Mouse (Mus musculus) spleen, embryonic (tissue): Measurements from ENCODE around the gene Syt5.

ENCODE experiments used
- CTCF ChIA-PET: fragments of 350-600 bp; sonication (Branson Sonifier 250); formaldehyde crosslinking; loops from one replicate; lab custom pipeline; 2022; lab: Charles Lee

The Syt5 gene

GRCm38 (mm10) chr7:4523205-4524130 is 23.9 kb downstream of the Syt5 start:
- CTCF ChIA-PET = interaction anchor here (0.6 to 0.7 kb wide), 3 partner anchors 63 to 1634 kb away, joined by 4 to 8 read pairs (median 5); partner anchors contain the start of gene Eps8l1

- CTCF ChIA-PET = interaction anchor here (0.5 kb wide), 1 partner anchor 295 kb away, joined by 8 read pairs; no protein-coding TSS in a partner anchor
Observed at GRCm38 (mm10) chr7:4522292-4522691, 25.0 kb downstream of the Syt5 start.

GRCm38 (mm10) chr7:4521231-4522003 is 25.9 kb downstream of the Syt5 start:
- CTCF ChIA-PET = no interaction called here

DNA sequence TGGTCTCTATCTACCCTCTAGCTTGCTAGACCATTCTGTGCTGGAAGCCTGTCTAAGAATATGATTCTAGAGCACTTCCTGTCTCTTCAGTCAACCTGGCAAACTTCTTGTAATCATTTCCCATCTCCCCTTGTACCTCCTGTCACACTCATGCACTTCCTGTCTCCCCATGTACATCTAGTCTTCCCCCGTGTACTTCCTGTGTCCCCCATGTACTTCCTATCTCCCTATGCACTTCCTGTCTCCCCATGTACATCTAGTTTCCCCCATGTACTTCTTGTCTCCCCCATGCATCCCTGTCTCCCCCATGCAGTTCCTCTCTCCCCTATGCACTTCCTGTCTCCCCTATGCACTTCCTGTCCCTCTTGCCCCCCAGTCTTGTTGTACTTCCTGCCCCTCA is 28.9 kb downstream of the Syt5 start:
- CTCF ChIA-PET = no interaction called here

DNA sequence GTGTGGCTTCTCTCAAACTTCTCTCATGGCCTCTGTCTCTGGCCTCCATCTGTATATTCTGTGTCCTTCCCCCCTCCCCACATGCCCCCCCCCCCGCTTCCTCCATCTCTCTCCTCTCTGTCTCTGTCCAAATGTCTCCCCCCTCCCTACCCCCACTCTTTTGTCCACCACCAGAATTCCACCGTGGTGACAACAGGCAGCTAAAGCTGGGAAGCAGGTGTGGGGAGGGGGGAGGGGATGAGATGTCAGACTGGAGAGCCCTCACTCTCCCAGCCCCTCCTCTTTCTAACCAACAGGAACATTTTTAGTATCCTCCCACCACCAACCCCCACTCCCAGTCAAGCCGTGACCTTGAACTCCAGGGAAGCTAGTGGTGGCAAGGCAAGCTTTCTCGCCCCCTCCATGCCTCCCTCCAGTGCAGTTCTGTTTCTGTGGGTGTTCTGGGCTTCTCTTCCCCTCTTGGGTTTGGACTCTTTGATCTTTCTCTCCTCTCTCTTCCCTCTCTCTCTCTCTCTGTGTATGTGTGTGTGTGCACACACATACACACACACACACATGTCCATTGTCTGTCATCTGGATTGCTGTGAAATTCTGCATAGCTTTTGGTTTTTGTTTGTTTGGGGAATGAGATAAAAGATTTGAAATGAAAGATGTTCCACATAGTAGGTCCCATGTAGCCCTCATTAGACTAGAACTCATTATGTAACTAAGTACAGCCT is 30.9 kb downstream of the Syt5 start, which contains the start of gene Tnnt1:
Gene Tnnt1 (minus strand): TSS at position 51 of the 719 bp plus-strand sequence.
- CTCF ChIA-PET = interaction anchor here (0.7 kb wide), 1 partner anchor 28 kb away, joined by 3 read pairs; no protein-coding TSS in a partner anchor

GRCm38 (mm10) chr7:4515853-4516252 is 31.5 kb downstream of the Syt5 start:
- CTCF ChIA-PET = interaction anchor here (0.6 to 0.7 kb wide), 3 partner anchors 29 to 291 kb away, joined by 3 to 15 read pairs (median 3); no protein-coding TSS in a partner anchor

GRCm38 (mm10) chr7:4513829-4514712 is 33.3 kb downstream of the Syt5 start:
- CTCF ChIA-PET = interaction anchor here (0.6 kb wide), 1 partner anchor 26 kb away, joined by 4 read pairs; no protein-coding TSS in a partner anchor

DNA sequence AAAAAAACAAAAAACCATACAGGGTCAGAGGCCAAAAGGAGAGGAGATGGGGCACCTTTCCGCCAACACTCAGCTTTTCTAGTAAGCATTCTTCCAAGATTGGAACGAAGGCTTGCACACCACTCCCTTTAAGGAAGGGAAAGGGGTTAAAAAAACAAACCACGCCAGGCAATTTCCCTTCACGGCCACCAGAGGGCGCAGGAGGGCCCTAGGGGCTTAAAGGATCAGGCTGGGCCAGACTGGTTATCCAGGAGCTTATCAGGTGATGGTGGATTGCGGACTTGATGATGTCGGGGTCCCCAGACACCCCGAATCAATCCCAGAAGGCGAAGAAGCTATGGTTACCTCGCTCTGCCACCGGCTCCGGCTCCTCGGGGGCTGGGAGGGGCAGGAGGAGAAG is 34.1 kb downstream of the Syt5 start:
- CTCF ChIA-PET = interaction anchor here (0.6 kb wide), 1 partner anchor 15 kb away, joined by 6 read pairs; no protein-coding TSS in a partner anchor

DNA sequence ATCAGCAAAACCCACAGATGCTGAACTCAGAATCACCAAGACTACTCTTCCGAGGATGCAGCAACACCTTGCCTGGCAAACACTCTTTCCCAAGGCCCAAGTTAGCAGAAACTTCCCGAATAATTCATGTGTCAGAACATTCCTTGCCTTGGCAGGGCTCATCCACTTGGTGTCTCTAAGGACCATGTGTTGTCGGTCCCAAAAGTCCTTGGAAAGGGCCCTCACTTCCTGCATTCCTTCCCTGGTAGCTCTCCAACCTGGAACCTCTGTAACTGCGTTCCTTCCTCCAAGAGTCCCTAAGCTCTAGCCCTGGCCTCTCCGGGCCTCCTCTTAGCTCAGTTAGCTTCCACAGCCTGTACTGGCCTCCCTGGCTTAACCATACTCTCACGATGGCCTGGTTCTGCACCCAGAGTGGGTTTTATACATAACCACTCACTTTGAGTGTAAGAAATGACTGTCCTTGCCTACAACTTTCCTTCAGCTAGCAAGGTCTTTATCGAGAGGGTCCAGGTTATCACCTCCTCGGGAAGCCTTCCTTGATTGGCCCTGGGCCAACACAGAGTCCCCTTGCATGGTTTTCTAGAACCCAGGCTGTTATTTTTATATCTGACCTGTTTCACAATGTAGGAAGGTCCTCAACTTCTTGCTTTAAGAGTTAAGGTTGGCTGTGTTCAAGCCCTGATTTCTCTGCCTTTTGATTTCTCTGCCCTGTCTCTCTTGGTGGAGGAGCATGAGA is 35.7 kb downstream of the Syt5 start:
- CTCF ChIA-PET = interaction anchor here (0.9 kb wide), 1 partner anchor 14 kb away, joined by 3 read pairs; no protein-coding TSS in a partner anchor

DNA sequence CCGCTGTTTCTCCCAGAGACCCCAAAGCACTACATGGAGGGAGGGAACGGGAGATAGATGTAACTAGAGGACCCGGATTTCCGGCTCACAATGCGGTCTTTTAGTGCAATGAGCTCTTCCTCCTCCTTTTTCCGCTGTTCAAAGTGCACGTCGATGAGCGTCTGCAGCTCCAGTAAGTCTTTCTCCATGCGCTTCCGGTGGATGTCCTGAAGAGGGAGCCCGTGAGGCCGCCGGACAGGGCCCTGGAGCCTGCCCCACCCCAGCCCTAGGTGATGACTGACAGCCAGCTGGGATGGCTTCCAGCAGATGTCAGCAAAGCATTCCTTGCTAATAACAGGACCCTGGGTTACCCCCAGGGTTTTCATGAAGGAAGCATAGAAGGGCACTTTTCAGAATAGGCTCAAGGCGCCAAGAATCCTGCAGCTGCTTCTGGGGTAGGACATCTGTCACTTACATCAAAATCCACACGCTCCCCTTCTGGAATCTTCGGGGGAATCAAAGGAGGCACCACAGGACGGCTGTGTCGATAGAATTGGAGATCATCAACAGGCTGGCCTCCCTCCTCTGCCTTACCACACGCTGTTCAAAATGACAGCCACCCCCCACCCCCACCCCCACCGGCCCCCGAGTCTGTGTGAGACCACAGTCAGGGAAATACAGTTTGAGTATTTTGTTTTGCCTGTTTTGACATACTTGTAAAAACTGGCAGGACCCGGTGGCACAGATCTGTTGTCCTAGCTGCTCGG is 37.3 kb downstream of the Syt5 start:
- CTCF ChIA-PET = interaction anchor here (1.0 to 1.1 kb wide), 2 partner anchors 12 to 16 kb away, joined by 3 to 4 read pairs; no protein-coding TSS in a partner anchor

GRCm38 (mm10) chr7:4508739-4509116 is 38.6 kb downstream of the Syt5 start:
- CTCF ChIA-PET = interaction anchor here (0.6 kb wide), 1 partner anchor 63 kb away, joined by 5 read pairs; no protein-coding TSS in a partner anchor

GRCm38 (mm10) chr7:4508062-4508738 is 39.1 kb downstream of the Syt5 start:
- CTCF ChIA-PET = interaction anchor here (0.6 kb wide), 1 partner anchor 62 kb away, joined by 5 read pairs; no protein-coding TSS in a partner anchor

- CTCF ChIA-PET = no interaction called here
Observed at GRCm38 (mm10) chr7:4507220-4507619, 40.1 kb downstream of the Syt5 start.

GRCm38 (mm10) chr7:4504646-4505435 is 42.5 kb downstream of the Syt5 start:
- CTCF ChIA-PET = no interaction called here

DNA sequence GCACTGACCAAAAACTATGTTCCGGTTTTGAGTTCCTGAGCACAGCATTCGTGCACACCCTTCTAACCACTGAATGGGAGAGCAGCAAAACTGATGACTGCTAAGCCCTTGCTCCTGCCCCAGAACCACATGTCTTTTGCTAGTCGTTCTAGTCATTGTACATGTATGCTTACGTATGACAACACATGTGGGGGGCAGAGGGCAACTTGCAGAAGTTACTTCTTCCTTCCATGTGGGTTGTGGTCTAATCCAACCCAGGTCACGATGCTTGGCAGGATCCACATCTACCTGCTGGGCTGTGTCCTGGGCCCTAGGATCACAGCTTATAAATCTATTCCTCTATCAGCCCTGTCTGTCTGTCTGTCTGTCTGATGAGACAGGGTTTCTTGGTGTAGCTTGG is 43.5 kb downstream of the Syt5 start:
- CTCF ChIA-PET = no interaction called here

- CTCF ChIA-PET = no interaction called here
Observed at GRCm38 (mm10) chr7:4503100-4503499, 44.2 kb downstream of the Syt5 start.
